Mouse (Mus musculus): ENCODE data around the gene Ppp1r21. TPM values are rescaled to one million over a fixed set of nuclear protein-coding genes. Genes with fewer than 3 reads are reported as not detected.

Gene Ppp1r21
- total and polyA plus RNA-seq, 3 experiments: 4.6 to 33.5 (median 31.8) TPM

- DNase-seq (ENCODE audit: low spot score) (no peak), ATAC-seq (ENCODE audit: extremely low read depth, insufficient number of reproducible peaks, low FRiP score, poor library complexity, severe bottlenecking) (no peak)
- H3K9me3 ChIP-seq (replicated peaks): no peaks in the 10 kb centered on the region
- TF ChIP-seq CTCF (IDR thresholded peaks at IDR 0.05; ENCODE audit: low read depth, low read length): no peak
- no peak for TF ChIP-seq GATA1 (IDR thresholded peaks at IDR 0.05; ENCODE audit: borderline replicate concordance, low read length)
- no peak for TF ChIP-seq TAL1 (conservative IDR thresholded peaks at IDR 0.05; ENCODE audit: low read depth, low read length)
- no peak for TF ChIP-seq GATA2 (IDR thresholded peaks at IDR 0.05; ENCODE audit: borderline replicate concordance, low read depth, low read length)
- TF ChIP-seq POLR2AphosphoS5 (IDR thresholded peaks at IDR 0.05; ENCODE audit: insufficient replicate concordance, low read depth, low read length): no peak
- no peak overlapping the region for H3K4me3 ChIP-seq (ENCODE audit: low read depth, low read length)
- no peaks in the 10 kb centered on the region for H3K4me1 ChIP-seq (ENCODE audit: insufficient read depth, low read depth, low read length)
- H3K36me3 ChIP-seq (replicated peaks): no peaks in the 10 kb centered on the region
- H3K27me3 ChIP-seq (ENCODE audit: insufficient read depth, low read length): peaks cover 2% of the 10 kb centered on the region; the same call in 1 of the 2 replicates
Observed at GRCm38 (mm10) chr17:88620935-88621334, 91.0 kb downstream of the Ppp1r21 start.

GRCm38 (mm10) chr17:88621374-88621773 is 91.5 kb downstream of the Ppp1r21 start:
- peaks cover 2% of the 10 kb centered on the region; the same call in 1 of the 2 replicates for H3K27me3 ChIP-seq (ENCODE audit: insufficient read depth, low read length)
- H3K9me3 ChIP-seq (replicated peaks): no peaks in the 10 kb centered on the region
- no peaks in the 10 kb centered on the region for H3K4me1 ChIP-seq (ENCODE audit: insufficient read depth, low read depth, low read length)
- H3K36me3 ChIP-seq (replicated peaks): no peaks in the 10 kb centered on the region
- DNase-seq (ENCODE audit: low spot score) (no peak), ATAC-seq (ENCODE audit: extremely low read depth, insufficient number of reproducible peaks, low FRiP score, poor library complexity, severe bottlenecking) (no peak)
- no peak overlapping the region for H3K4me3 ChIP-seq (ENCODE audit: low read depth, low read length)
- TF ChIP-seq POLR2AphosphoS5 (IDR thresholded peaks at IDR 0.05; ENCODE audit: insufficient replicate concordance, low read depth, low read length) (no peak), GATA1 (IDR thresholded peaks at IDR 0.05; ENCODE audit: borderline replicate concordance, low read length) (no peak), TAL1 (conservative IDR thresholded peaks at IDR 0.05; ENCODE audit: low read depth, low read length) (no peak), CTCF (IDR thresholded peaks at IDR 0.05; ENCODE audit: low read depth, low read length) (no peak), GATA2 (IDR thresholded peaks at IDR 0.05; ENCODE audit: borderline replicate concordance, low read depth, low read length) (no peak)

GRCm38 (mm10) chr17:88622711-88623110 is 92.8 kb downstream of the Ppp1r21 start:
- DNase-seq (ENCODE audit: low spot score): no peak
- TF ChIP-seq CTCF (IDR thresholded peaks at IDR 0.05; ENCODE audit: low read depth, low read length) (no peak), POLR2AphosphoS5 (IDR thresholded peaks at IDR 0.05; ENCODE audit: insufficient replicate concordance, low read depth, low read length) (no peak), GATA1 (IDR thresholded peaks at IDR 0.05; ENCODE audit: borderline replicate concordance, low read length) (no peak), TAL1 (conservative IDR thresholded peaks at IDR 0.05; ENCODE audit: low read depth, low read length) (no peak), GATA2 (IDR thresholded peaks at IDR 0.05; ENCODE audit: borderline replicate concordance, low read depth, low read length) (no peak)
- H3K4me1 ChIP-seq (ENCODE audit: insufficient read depth, low read depth, low read length): no peaks in the 10 kb centered on the region
- no peak for ATAC-seq (ENCODE audit: extremely low read depth, insufficient number of reproducible peaks, low FRiP score, poor library complexity, severe bottlenecking)
- no peaks in the 10 kb centered on the region for H3K36me3 ChIP-seq (replicated peaks)
- H3K9me3 ChIP-seq (replicated peaks): no peaks in the 10 kb centered on the region
- H3K4me3 ChIP-seq (ENCODE audit: low read depth, low read length): no peak overlapping the region
- peaks cover 2% of the 10 kb centered on the region; the same call in 1 of the 2 replicates for H3K27me3 ChIP-seq (ENCODE audit: insufficient read depth, low read length)

GRCm38 (mm10) chr17:88624386-88624785 is 94.5 kb downstream of the Ppp1r21 start:
- Histone ChIP-seq H3K9me3 (replicated peaks) (no peaks in the 10 kb centered on the region), H3K4me1 (ENCODE audit: insufficient read depth, low read depth, low read length) (no peaks in the 10 kb centered on the region), H3K4me3 (ENCODE audit: low read depth, low read length) (no peak overlapping the region), H3K27me3 (ENCODE audit: insufficient read depth, low read length) (peaks cover 6% of the 10 kb centered on the region; the same call in 1 of the 2 replicates), H3K36me3 (replicated peaks) (no peaks in the 10 kb centered on the region)
- ATAC-seq (ENCODE audit: extremely low read depth, insufficient number of reproducible peaks, low FRiP score, poor library complexity, severe bottlenecking): no peak
- no peak for TF ChIP-seq GATA2 (IDR thresholded peaks at IDR 0.05; ENCODE audit: borderline replicate concordance, low read depth, low read length)
- no peak for TF ChIP-seq POLR2AphosphoS5 (IDR thresholded peaks at IDR 0.05; ENCODE audit: insufficient replicate concordance, low read depth, low read length)
- no peak for TF ChIP-seq CTCF (IDR thresholded peaks at IDR 0.05; ENCODE audit: low read depth, low read length)
- no peak for TF ChIP-seq TAL1 (conservative IDR thresholded peaks at IDR 0.05; ENCODE audit: low read depth, low read length)
- no peak for TF ChIP-seq GATA1 (IDR thresholded peaks at IDR 0.05; ENCODE audit: borderline replicate concordance, low read length)
- DNase-seq (ENCODE audit: low spot score): no peak

GRCm38 (mm10) chr17:88625350-88625749 is 95.4 kb downstream of the Ppp1r21 start:
- Histone ChIP-seq H3K9me3 (replicated peaks) (no peaks in the 10 kb centered on the region), H3K27me3 (ENCODE audit: insufficient read depth, low read length) (peaks cover 8% of the 10 kb centered on the region; the same call in 1 of the 2 replicates), H3K36me3 (replicated peaks) (no peaks in the 10 kb centered on the region), H3K4me3 (ENCODE audit: low read depth, low read length) (no peak overlapping the region), H3K4me1 (ENCODE audit: insufficient read depth, low read depth, low read length) (no peaks in the 10 kb centered on the region)
- ATAC-seq (ENCODE audit: extremely low read depth, insufficient number of reproducible peaks, low FRiP score, poor library complexity, severe bottlenecking) (no peak), DNase-seq (ENCODE audit: low spot score) (no peak)
- TF ChIP-seq POLR2AphosphoS5 (IDR thresholded peaks at IDR 0.05; ENCODE audit: insufficient replicate concordance, low read depth, low read length) (no peak), GATA2 (IDR thresholded peaks at IDR 0.05; ENCODE audit: borderline replicate concordance, low read depth, low read length) (no peak), GATA1 (IDR thresholded peaks at IDR 0.05; ENCODE audit: borderline replicate concordance, low read length) (no peak), TAL1 (conservative IDR thresholded peaks at IDR 0.05; ENCODE audit: low read depth, low read length) (no peak), CTCF (IDR thresholded peaks at IDR 0.05; ENCODE audit: low read depth, low read length) (no peak)

- ATAC-seq (ENCODE audit: extremely low read depth, insufficient number of reproducible peaks, low FRiP score, poor library complexity, severe bottlenecking) (no peak), DNase-seq (ENCODE audit: low spot score) (no peak)
- Histone ChIP-seq H3K4me3 (ENCODE audit: low read depth, low read length) (no peak overlapping the region), H3K9me3 (replicated peaks) (no peaks in the 10 kb centered on the region), H3K27me3 (ENCODE audit: insufficient read depth, low read length) (peaks cover 8% of the 10 kb centered on the region; the same call in 1 of the 2 replicates), H3K36me3 (replicated peaks) (no peaks in the 10 kb centered on the region), H3K4me1 (ENCODE audit: insufficient read depth, low read depth, low read length) (no peaks in the 10 kb centered on the region)
- TF ChIP-seq TAL1 (conservative IDR thresholded peaks at IDR 0.05; ENCODE audit: low read depth, low read length): no peak
- TF ChIP-seq CTCF (IDR thresholded peaks at IDR 0.05; ENCODE audit: low read depth, low read length): no peak
- no peak for TF ChIP-seq POLR2AphosphoS5 (IDR thresholded peaks at IDR 0.05; ENCODE audit: insufficient replicate concordance, low read depth, low read length)
- no peak for TF ChIP-seq GATA1 (IDR thresholded peaks at IDR 0.05; ENCODE audit: borderline replicate concordance, low read length)
- no peak for TF ChIP-seq GATA2 (IDR thresholded peaks at IDR 0.05; ENCODE audit: borderline replicate concordance, low read depth, low read length)
Observed at GRCm38 (mm10) chr17:88625931-88626330, 96.0 kb downstream of the Ppp1r21 start.
